Mouse (Mus musculus) stomach, postnatal 0 days (tissue): ENCODE measurements around the gene H2-Eb1. TPM values are rescaled to one million over a fixed set of nuclear protein-coding genes. Genes with fewer than 3 reads are reported as not detected.
A peak's percentile ranks its signal among the peaks of the same experiment; 100 is the strongest.

Source experiments
- ATAC-seq: fragments of 200-750 bp; cut with Nextera tagmentation; 2 replicates; pipeline ENCODE4 v1.8.0; 2017; ENCODE audit not compliant: low FRiP score, low TSS enrichment
- DNase-seq: peaks from one replicate; pipeline ENCODE4 v3.0.0-alpha.2; 2016; ENCODE audit warnings: low spot score
- H3K27ac ChIP-seq: fragments of 300-500 bp; sonication (generic); replicated peaks from 2 replicates; pipeline ENCODE4 v1.5.1; 2014; ENCODE audit warnings: mild to moderate bottlenecking, control low read depth
- H3K27me3 ChIP-seq: fragments of 300-500 bp; sonication (generic); 2 replicates; pipeline ENCODE4 v1.6.1; 2014; ENCODE audit warnings: low read length; ENCODE audit not compliant: control insufficient read depth, insufficient read depth
- H3K36me3 ChIP-seq: fragments of 300-500 bp; sonication (generic); 2 replicates; pipeline ENCODE4 v1.6.1; 2014; ENCODE audit warnings: low read length, mixed read lengths; ENCODE audit not compliant: control insufficient read depth, insufficient read depth
- H3K4me1 ChIP-seq: fragments of 300-500 bp; sonication (generic); replicated peaks from 2 replicates; pipeline ENCODE4 v1.6.1; 2014; ENCODE audit warnings: antibody characterized with exemption; ENCODE audit not compliant: control insufficient read depth, insufficient read depth
- H3K4me2 ChIP-seq: fragments of 300-500 bp; sonication (generic); replicated peaks from 2 replicates; pipeline ENCODE4 v1.6.1; 2014; ENCODE audit warnings: low read depth, mild to moderate bottlenecking, control low read depth, moderate library complexity
- H3K4me3 ChIP-seq: fragments of 300-500 bp; sonication (generic); 2 replicates; pipeline ENCODE4 v1.5.1; 2014; ENCODE audit warnings: low read depth, low read length, control low read depth
- H3K9ac ChIP-seq: fragments of 300-500 bp; sonication (generic); 2 replicates; pipeline ENCODE4 v1.6.1; 2014; ENCODE audit warnings: mild to moderate bottlenecking, low read length, control low read depth, mixed read lengths
- H3K9me3 ChIP-seq: fragments of 300-500 bp; sonication (generic); 2 replicates; pipeline ENCODE4 v1.6.1; 2016; ENCODE audit warnings: low read length; ENCODE audit not compliant: control insufficient read depth
- CTCF ChIP-seq: IDR thresholded peaks from 2 replicates; pipeline ENCODE4 v1.5.1; 2016; ENCODE audit warnings: antibody characterized with exemption, low read depth, mild to moderate bottlenecking, moderate library complexity
- EP300 ChIP-seq: optimal IDR thresholded peaks from 2 replicates; pipeline ENCODE3; 2016; ENCODE audit warnings: antibody characterized with exemption
- WGBS: fragments of 180-500 bp; shearing (Covaris S2); extraction: QIAGEN DNeasy Blood & Tissue Kit; methylation state at CpG from one replicate; pipeline ENCODE4 v1.1.7; 2014; 5-methylcytosine and 5-hydroxymethylcytosine counted together
- polyA plus RNA-seq: library from polyadenylated mRNA; unstranded; fragments of >200 nt; fragmentation: Nextera tagmentation; extraction: Ambion mirVana; gene quantifications from 2 replicates; pipeline ENCODE4 v1.2.1, GENCODE M21; 2015

Gene H2-Eb1
- polyA plus RNA-seq, 1 experiment from 2014 or later, result 6.7 TPM

GRCm38 (mm10) chr17:34347606-34348308, 42.1 kb downstream of the H2-Eb1 start:
- Histone ChIP-seq H3K4me1 (no peaks in the 10 kb centered on the region), H3K27ac (no peak overlapping the region), H3K9ac (no peak overlapping the region), H3K36me3 (no peaks in the 10 kb centered on the region), H3K4me2 (no peak overlapping the region), H3K4me3 (no peak overlapping the region), H3K27me3 (no peaks in the 10 kb centered on the region), H3K9me3 (no peaks in the 10 kb centered on the region)
- DNase-seq (peak; percentile 23), ATAC-seq (no peak)
- WGBS, result 56% methylated on average over 6 of the region's 6 CpGs
- TF ChIP-seq CTCF (no peak), EP300 (no peak)

DNA sequence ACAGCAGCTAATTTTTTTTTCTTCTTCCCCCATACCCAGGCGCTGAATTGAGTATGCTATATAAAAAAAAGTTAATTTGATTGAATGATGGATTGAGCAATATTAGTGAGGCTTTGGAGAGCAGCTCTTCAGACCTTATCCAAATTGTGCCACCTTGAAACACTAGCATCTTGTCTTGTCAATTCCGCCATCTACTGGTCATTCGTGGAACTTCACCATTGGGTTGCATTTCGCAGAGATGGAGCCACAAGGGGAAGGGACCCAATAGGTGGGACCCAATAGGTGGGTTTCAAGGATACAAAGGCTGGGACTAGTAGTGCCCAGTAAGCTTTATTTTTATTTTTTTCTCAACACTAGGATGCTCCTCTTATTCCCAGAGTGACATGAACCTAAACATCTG, 43.8 kb downstream of the H2-Eb1 start:
- no peak overlapping the region for H3K27ac ChIP-seq
- no peaks in the 10 kb centered on the region for H3K9me3 ChIP-seq
- no peak overlapping the region for H3K4me2 ChIP-seq
- WGBS, result 6% methylated on average over 4 of the region's 4 CpGs
- peak; percentile 92 for TF ChIP-seq CTCF
- no peak for TF ChIP-seq EP300
- no peaks in the 10 kb centered on the region for H3K27me3 ChIP-seq
- H3K4me3 ChIP-seq, result no peak overlapping the region
- DNase-seq, result peak; percentile 65
- H3K36me3 ChIP-seq, result no peaks in the 10 kb centered on the region
- H3K4me1 ChIP-seq, result no peaks in the 10 kb centered on the region
- no peak for ATAC-seq
- no peak overlapping the region for H3K9ac ChIP-seq

- no peak within 1 kb of the TSS for H3K4me2 ChIP-seq
These were observed 48.9 kb downstream of the H2-Eb1 start, which contains the start of gene Btnl2 for GRCm38 (mm10) chr17:34354539-34354938. Gene Btnl2, plus strand, starts transcription at chr17:34354822.

DNA sequence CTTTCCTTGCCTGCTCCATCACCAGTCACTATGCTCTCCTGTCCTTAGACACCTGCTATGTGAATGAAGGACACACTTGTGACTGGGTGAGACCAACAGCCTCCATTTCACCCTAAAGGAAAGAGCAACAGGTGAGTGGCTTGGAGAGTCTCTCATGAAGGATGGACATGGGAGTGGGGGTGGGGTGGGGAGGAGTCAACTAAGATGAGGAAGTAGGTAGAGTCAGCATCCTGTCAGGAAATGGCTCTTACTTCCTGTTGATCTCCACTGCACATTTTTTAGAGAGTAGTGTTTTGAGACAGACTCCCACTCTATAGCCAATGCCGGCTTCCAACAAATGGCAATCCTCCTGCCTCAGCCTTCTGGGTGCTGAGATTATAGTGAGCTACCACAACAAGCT, 49.3 kb downstream of the H2-Eb1 start:
- Histone ChIP-seq H3K4me2 (no peak overlapping the region), H3K36me3 (no peaks in the 10 kb centered on the region), H3K9ac (no peak overlapping the region), H3K27ac (no peak overlapping the region), H3K9me3 (no peaks in the 10 kb centered on the region), H3K4me1 (no peaks in the 10 kb centered on the region), H3K4me3 (no peak overlapping the region), H3K27me3 (no peaks in the 10 kb centered on the region)
- TF ChIP-seq EP300, result no peak
- no peak for TF ChIP-seq CTCF
- ATAC-seq, result no peak
- DNase-seq, result no peak
- 88% methylated on average over 1 of the region's 1 CpGs for WGBS

More at GRCm38 (mm10) chr17:34354539-34354938, 48.9 kb downstream of the H2-Eb1 start, which contains the start of gene Btnl2:
- no peak for DNase-seq
- no peak within 1 kb of the TSS for H3K4me3 ChIP-seq
- no peak within 1 kb of the TSS for H3K27ac ChIP-seq
- H3K27me3 ChIP-seq, result no peaks in the 10 kb centered on the region
- TF ChIP-seq CTCF (no peak), EP300 (no peak)
- ATAC-seq, result no peak
- H3K36me3 ChIP-seq, result no peaks in the 10 kb centered on the region
- no peaks in the 10 kb centered on the region for H3K4me1 ChIP-seq
- no peaks in the 10 kb centered on the region for H3K9me3 ChIP-seq
- H3K9ac ChIP-seq, result no peak within 1 kb of the TSS
- WGBS, result 80% methylated on average over 5 of the region's 5 CpGs

- H3K4me1 ChIP-seq, result no peaks in the 10 kb centered on the region
- no peaks in the 10 kb centered on the region for H3K36me3 ChIP-seq
- H3K4me2 ChIP-seq, result no peak overlapping the region
- no peak for DNase-seq
- H3K9me3 ChIP-seq, result no peaks in the 10 kb centered on the region
- no peak overlapping the region for H3K4me3 ChIP-seq
- no peaks in the 10 kb centered on the region for H3K27me3 ChIP-seq
- no peak overlapping the region for H3K27ac ChIP-seq
- no peak for ATAC-seq
- TF ChIP-seq CTCF (no peak), EP300 (no peak)
- no peak overlapping the region for H3K9ac ChIP-seq
- 78% methylated on average over 15 of the region's 15 CpGs for WGBS
These were observed 57.4 kb downstream of the H2-Eb1 start for GRCm38 (mm10) chr17:34362954-34363546.

DNA sequence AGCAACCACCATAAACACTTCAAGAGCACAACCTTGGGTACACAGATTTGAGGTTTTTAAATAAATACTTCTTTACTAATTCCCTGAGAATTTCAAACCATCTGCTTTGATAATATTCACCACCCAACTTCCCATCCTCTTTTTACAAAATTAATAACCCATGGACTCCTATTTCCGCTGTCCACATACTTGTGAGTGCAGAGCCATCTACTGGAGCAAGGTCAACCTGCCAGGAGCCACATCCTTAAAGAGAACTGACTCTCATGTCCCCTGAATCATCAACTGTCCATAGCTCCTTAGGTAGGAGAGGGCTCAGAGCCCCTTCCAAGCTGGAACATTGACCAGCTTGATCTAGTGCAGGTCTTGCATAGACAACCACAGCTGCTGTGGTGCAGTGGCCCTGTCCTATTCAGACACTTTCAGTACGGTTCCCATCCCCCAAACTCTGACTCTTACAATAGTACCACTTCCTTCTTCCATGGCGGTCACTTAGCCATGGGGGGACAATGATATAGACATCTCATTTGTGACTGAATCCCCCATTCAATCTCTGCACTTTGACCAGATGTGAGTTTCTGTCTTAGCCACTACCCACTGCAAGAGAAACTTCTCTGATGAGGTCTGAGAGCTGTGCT, 58.1 kb downstream of the H2-Eb1 start:
- WGBS, result 75% methylated on average over 3 of the region's 3 CpGs
- Histone ChIP-seq H3K27me3 (no peaks in the 10 kb centered on the region), H3K9me3 (no peaks in the 10 kb centered on the region), H3K4me3 (no peak overlapping the region), H3K4me2 (no peak overlapping the region), H3K27ac (no peak overlapping the region), H3K36me3 (no peaks in the 10 kb centered on the region), H3K4me1 (no peaks in the 10 kb centered on the region), H3K9ac (no peak overlapping the region)
- ATAC-seq, result no peak
- DNase-seq, result no peak
- TF ChIP-seq CTCF (peak; percentile 7; the same call in 1 of the 2 replicates), EP300 (no peak)
